Mouse (Mus musculus) frontal cortex, postnatal 14 days (tissue): Measurements from ENCODE around the gene Mlst8.
A peak's percentile ranks its signal among the peaks of the same experiment; 100 is the strongest.

ENCODE experiments used
- DNase-seq, 2 experiments: peaks; one replicate each; pipeline ENCODE4 v3.0.0; 2022; ENCODE audit warnings: low spot score in 2 of 2

The Mlst8 gene

GRCm38 (mm10) chr17:24478663-24479380 is at the start of gene Mlst8:
Mlst8 (minus strand) TSS chr17:24479078.
- peak; percentile 94 to 96 for DNase-seq

- no peak for DNase-seq
Measured at GRCm38 (mm10) chr17:24528560-24528918, 49.7 kb upstream of the Mlst8 start.

- peak; percentile 87 to 96 for DNase-seq
Measured at GRCm38 (mm10) chr17:24527723-24528559, 49.1 kb upstream of the Mlst8 start, which contains the start of gene Traf7. Traf7 (minus strand) TSS chr17:24527938.

- DNase-seq = no peak
Measured at GRCm38 (mm10) chr17:24527315-24527714, 48.4 kb upstream of the Mlst8 start.

GRCm38 (mm10) chr17:24524734-24525133 is 45.9 kb upstream of the Mlst8 start:
- no peak for DNase-seq

- no peak for DNase-seq
Measured at GRCm38 (mm10) chr17:24520450-24520849, 41.6 kb upstream of the Mlst8 start.

GRCm38 (mm10) chr17:24514270-24515257 is 35.7 kb upstream of the Mlst8 start:
- DNase-seq = no peak

GRCm38 (mm10) chr17:24513609-24514008 is 34.7 kb upstream of the Mlst8 start:
- DNase-seq = peak in 1 of 2 experiments; percentile 78

- DNase-seq = no peak
Measured at GRCm38 (mm10) chr17:24507806-24508460, 29.1 kb upstream of the Mlst8 start.

GRCm38 (mm10) chr17:24507129-24507664 is 28.3 kb upstream of the Mlst8 start:
- DNase-seq = no peak

- DNase-seq = no peak
Measured at GRCm38 (mm10) chr17:24506332-24507070, 27.6 kb upstream of the Mlst8 start.

GRCm38 (mm10) chr17:24505286-24505955 is 26.5 kb upstream of the Mlst8 start:
- no peak for DNase-seq

GRCm38 (mm10) chr17:24504085-24504484 is 25.2 kb upstream of the Mlst8 start:
- no peak for DNase-seq

- DNase-seq = no peak
Measured at GRCm38 (mm10) chr17:24502208-24502607, 23.3 kb upstream of the Mlst8 start.

- DNase-seq = peak in 1 of 2 experiments; percentile 5
Measured at GRCm38 (mm10) chr17:24496026-24496425, 17.1 kb upstream of the Mlst8 start.

GRCm38 (mm10) chr17:24495443-24495842 is 16.6 kb upstream of the Mlst8 start:
- DNase-seq = peak in 1 of 2 experiments; percentile 46

GRCm38 (mm10) chr17:24494627-24495335 is 15.9 kb upstream of the Mlst8 start:
- peak in 1 of 2 experiments; percentile 58 for DNase-seq

GRCm38 (mm10) chr17:24490399-24490798 is 11.5 kb upstream of the Mlst8 start:
- DNase-seq = no peak
